Mouse (Mus musculus): Measurements from ENCODE around the gene Pacs2. TPM values are rescaled to one million over a fixed set of nuclear protein-coding genes. Genes with fewer than 3 reads are reported as not detected.
A peak's percentile ranks its signal among the peaks of the same experiment; 100 is the strongest.

Pacs2 gene
- polyA plus RNA-seq, 1 experiment from 2014 or later: 16.1 TPM

GRCm38 (mm10) chr12:113061606-113062005 is 47.3 kb downstream of the Pacs2 start:
- no peak for ATAC-seq
- Histone ChIP-seq H3K4me2 (ENCODE audit: low read length) (no peak overlapping the region), H3K36me3 (ENCODE audit: control insufficient read depth, insufficient read depth, low read length) (peaks cover 79% of the 10 kb centered on the region), H3K9me3 (replicated peaks; ENCODE audit: control insufficient read depth, low read length) (no peaks in the 10 kb centered on the region), H3K27me3 (replicated peaks; ENCODE audit: control insufficient read depth, insufficient read depth, low read length) (no peaks in the 10 kb centered on the region), H3K4me3 (ENCODE audit: low read depth, low read length) (no peak overlapping the region), H3K4me1 (ENCODE audit: control insufficient read depth, insufficient read depth, low read length) (no peaks in the 10 kb centered on the region), H3K9ac (ENCODE audit: low read length) (no peak overlapping the region), H3K27ac (ENCODE audit: low read depth, low read length) (no peak overlapping the region)
- DNase-seq (ENCODE audit: low spot score): no peak
- 92% methylated on average over 9 of the region's 9 CpGs for WGBS

- no peak overlapping the region for H3K27ac ChIP-seq (ENCODE audit: low read depth, low read length)
- no peaks in the 10 kb centered on the region for H3K9me3 ChIP-seq (replicated peaks; ENCODE audit: control insufficient read depth, low read length)
- H3K4me2 ChIP-seq (ENCODE audit: low read length): no peak overlapping the region
- no peak for DNase-seq (ENCODE audit: low spot score)
- no peak overlapping the region for H3K4me3 ChIP-seq (ENCODE audit: low read depth, low read length)
- no peak overlapping the region for H3K9ac ChIP-seq (ENCODE audit: low read length)
- H3K4me1 ChIP-seq (ENCODE audit: control insufficient read depth, insufficient read depth, low read length): no peaks in the 10 kb centered on the region
- peaks cover 76% of the 10 kb centered on the region for H3K36me3 ChIP-seq (ENCODE audit: control insufficient read depth, insufficient read depth, low read length)
- H3K27me3 ChIP-seq (replicated peaks; ENCODE audit: control insufficient read depth, insufficient read depth, low read length): no peaks in the 10 kb centered on the region
- no peak for ATAC-seq
- WGBS: 84% methylated on average over 10 of the region's 10 CpGs
Observed at GRCm38 (mm10) chr12:113062201-113062600, 47.9 kb downstream of the Pacs2 start.

GRCm38 (mm10) chr12:113063700-113064099 is 49.4 kb downstream of the Pacs2 start:
- H3K4me2 ChIP-seq (ENCODE audit: low read length): no peak overlapping the region
- DNase-seq (ENCODE audit: low spot score) (no peak), ATAC-seq (no peak)
- no peak overlapping the region for H3K27ac ChIP-seq (ENCODE audit: low read depth, low read length)
- WGBS: 96% methylated on average over 7 of the region's 7 CpGs
- no peaks in the 10 kb centered on the region for H3K4me1 ChIP-seq (ENCODE audit: control insufficient read depth, insufficient read depth, low read length)
- H3K9me3 ChIP-seq (replicated peaks; ENCODE audit: control insufficient read depth, low read length): no peaks in the 10 kb centered on the region
- H3K4me3 ChIP-seq (ENCODE audit: low read depth, low read length): no peak overlapping the region
- H3K9ac ChIP-seq (ENCODE audit: low read length): no peak overlapping the region
- peaks cover 76% of the 10 kb centered on the region for H3K36me3 ChIP-seq (ENCODE audit: control insufficient read depth, insufficient read depth, low read length)
- H3K27me3 ChIP-seq (replicated peaks; ENCODE audit: control insufficient read depth, insufficient read depth, low read length): no peaks in the 10 kb centered on the region

- Histone ChIP-seq H3K9me3 (replicated peaks; ENCODE audit: control insufficient read depth, low read length) (no peaks in the 10 kb centered on the region), H3K27ac (ENCODE audit: low read depth, low read length) (no peak overlapping the region), H3K27me3 (replicated peaks; ENCODE audit: control insufficient read depth, insufficient read depth, low read length) (no peaks in the 10 kb centered on the region), H3K4me3 (ENCODE audit: low read depth, low read length) (no peak overlapping the region), H3K36me3 (ENCODE audit: control insufficient read depth, insufficient read depth, low read length) (peaks cover 67% of the 10 kb centered on the region), H3K4me1 (ENCODE audit: control insufficient read depth, insufficient read depth, low read length) (no peaks in the 10 kb centered on the region), H3K4me2 (ENCODE audit: low read length) (no peak overlapping the region), H3K9ac (ENCODE audit: low read length) (no peak overlapping the region)
- ATAC-seq (no peak), DNase-seq (ENCODE audit: low spot score) (no peak)
- 80% methylated on average over 7 of the region's 7 CpGs for WGBS
Observed at GRCm38 (mm10) chr12:113068002-113068401, 53.7 kb downstream of the Pacs2 start.

GRCm38 (mm10) chr12:113069389-113069788 is 55.1 kb downstream of the Pacs2 start:
- Histone ChIP-seq H3K4me3 (ENCODE audit: low read depth, low read length) (no peak overlapping the region), H3K4me1 (ENCODE audit: control insufficient read depth, insufficient read depth, low read length) (peaks cover 5% of the 10 kb centered on the region; the same call in 1 of the 2 replicates), H3K9ac (ENCODE audit: low read length) (no peak overlapping the region), H3K27me3 (replicated peaks; ENCODE audit: control insufficient read depth, insufficient read depth, low read length) (no peaks in the 10 kb centered on the region), H3K36me3 (ENCODE audit: control insufficient read depth, insufficient read depth, low read length) (peaks cover 57% of the 10 kb centered on the region), H3K4me2 (ENCODE audit: low read length) (no peak overlapping the region), H3K9me3 (replicated peaks; ENCODE audit: control insufficient read depth, low read length) (no peaks in the 10 kb centered on the region), H3K27ac (ENCODE audit: low read depth, low read length) (no peak overlapping the region)
- WGBS: 96% methylated on average over 6 of the region's 6 CpGs
- no peak for ATAC-seq
- DNase-seq (ENCODE audit: low spot score): no peak

GRCm38 (mm10) chr12:113071321-113071720 is 57.0 kb downstream of the Pacs2 start:
- Histone ChIP-seq H3K27me3 (replicated peaks; ENCODE audit: control insufficient read depth, insufficient read depth, low read length) (no peaks in the 10 kb centered on the region), H3K4me3 (ENCODE audit: low read depth, low read length) (no peak overlapping the region), H3K9ac (ENCODE audit: low read length) (no peak overlapping the region), H3K4me1 (ENCODE audit: control insufficient read depth, insufficient read depth, low read length) (peaks cover 14% of the 10 kb centered on the region; the same call in 1 of the 2 replicates), H3K4me2 (ENCODE audit: low read length) (no peak overlapping the region), H3K9me3 (replicated peaks; ENCODE audit: control insufficient read depth, low read length) (no peaks in the 10 kb centered on the region), H3K27ac (ENCODE audit: low read depth, low read length) (no peak overlapping the region), H3K36me3 (ENCODE audit: control insufficient read depth, insufficient read depth, low read length) (peaks cover 51% of the 10 kb centered on the region)
- DNase-seq (ENCODE audit: low spot score) (no peak), ATAC-seq (no peak)
- 93% methylated on average over 6 of the region's 6 CpGs for whole genome bisulfite sequencing

GRCm38 (mm10) chr12:113071827-113072226 is 57.5 kb downstream of the Pacs2 start:
- H3K4me3 ChIP-seq (ENCODE audit: low read depth, low read length): no peak overlapping the region
- no peaks in the 10 kb centered on the region for H3K9me3 ChIP-seq (replicated peaks; ENCODE audit: control insufficient read depth, low read length)
- no peaks in the 10 kb centered on the region for H3K27me3 ChIP-seq (replicated peaks; ENCODE audit: control insufficient read depth, insufficient read depth, low read length)
- WGBS: 87% methylated on average over 6 of the region's 6 CpGs
- H3K36me3 ChIP-seq (ENCODE audit: control insufficient read depth, insufficient read depth, low read length): peaks cover 47% of the 10 kb centered on the region
- H3K4me1 ChIP-seq (ENCODE audit: control insufficient read depth, insufficient read depth, low read length): peaks cover 14% of the 10 kb centered on the region; the same call in 1 of the 2 replicates
- no peak overlapping the region for H3K4me2 ChIP-seq (ENCODE audit: low read length)
- no peak overlapping the region for H3K9ac ChIP-seq (ENCODE audit: low read length)
- no peak overlapping the region for H3K27ac ChIP-seq (ENCODE audit: low read depth, low read length)
- DNase-seq (ENCODE audit: low spot score) (no peak), ATAC-seq (no peak)

GRCm38 (mm10) chr12:113073420-113074328 is 59.4 kb downstream of the Pacs2 start:
- Histone ChIP-seq H3K4me3 (ENCODE audit: low read depth, low read length) (peak overlapping the region; percentile 42), H3K9ac (ENCODE audit: low read length) (peak overlapping the region; percentile 77), H3K9me3 (replicated peaks; ENCODE audit: control insufficient read depth, low read length) (no peaks in the 10 kb centered on the region), H3K27me3 (replicated peaks; ENCODE audit: control insufficient read depth, insufficient read depth, low read length) (no peaks in the 10 kb centered on the region), H3K36me3 (ENCODE audit: control insufficient read depth, insufficient read depth, low read length) (peaks cover 33% of the 10 kb centered on the region), H3K4me2 (ENCODE audit: low read length) (peak overlapping the region; percentile 96), H3K27ac (ENCODE audit: low read depth, low read length) (peak overlapping the region; percentile 93), H3K4me1 (ENCODE audit: control insufficient read depth, insufficient read depth, low read length) (peaks cover 14% of the 10 kb centered on the region; the same call in 1 of the 2 replicates)
- peak; percentile 23 for DNase-seq (ENCODE audit: low spot score)
- ATAC-seq: peak; percentile 40
- WGBS: 12% methylated on average over 15 of the region's 15 CpGs

Data from forebrain, embryonic 14.5 days (tissue).